Mouse (Mus musculus) liver, postnatal 0 days (tissue): Measurements from ENCODE around the gene Ube3b.

Source experiments
- CTCF ChIP-seq: sonication (generic); IDR thresholded peaks from 2 replicates; pipeline ENCODE4 v1.5.1; 2016; ENCODE audit warnings: antibody characterized with exemption, low read depth
- EP300 ChIP-seq: IDR thresholded peaks from 2 replicates; pipeline ENCODE4 v1.6.1; 2016; ENCODE audit warnings: antibody characterized with exemption, low read depth, mild to moderate bottlenecking

GRCm38 (mm10) chr5:114456995-114457605 lies 76.7 kb downstream of the Ube3b start:
- TF ChIP-seq CTCF = no peak
- no peak for TF ChIP-seq EP300
